Mouse (Mus musculus) limb, embryonic 12.5 days (tissue): ENCODE measurements around the gene Inf2. TPM values are rescaled to one million over a fixed set of nuclear protein-coding genes. Genes with fewer than 3 reads are reported as not detected.
A peak's percentile ranks its signal among the peaks of the same experiment; 100 is the strongest.

Experiments used
- ATAC-seq: fragments of 200-750 bp; cut with Nextera tagmentation; 2 replicates; pipeline ENCODE4 v1.8.0; 2017; ENCODE audit warnings: low read depth, moderate TSS enrichment; ENCODE audit not compliant: insufficient number of reproducible peaks, insufficient read depth, low FRiP score, low TSS enrichment
- H3K27ac ChIP-seq: fragments of 300-500 bp; sonication (generic); 2 replicates; pipeline ENCODE4 v1.5.1; 2016; ENCODE audit warnings: mild to moderate bottlenecking, moderate library complexity
- H3K27me3 ChIP-seq: fragments of 300-500 bp; sonication (generic); 2 replicates; pipeline ENCODE4 v1.6.1; 2016; ENCODE audit warnings: mild to moderate bottlenecking, moderate library complexity
- H3K36me3 ChIP-seq: fragments of 300-500 bp; sonication (generic); 2 replicates; pipeline ENCODE4 v1.6.1; 2016; ENCODE audit warnings: mild to moderate bottlenecking, moderate library complexity
- H3K4me1 ChIP-seq: fragments of 300-500 bp; sonication (generic); replicated peaks from 2 replicates; pipeline ENCODE4 v1.6.1; 2016
- H3K4me2 ChIP-seq: fragments of 300-500 bp; sonication (generic); 2 replicates; pipeline ENCODE4 v1.6.1; 2016; ENCODE audit warnings: mild to moderate bottlenecking, moderate library complexity
- H3K4me3 ChIP-seq: fragments of 300-500 bp; sonication (generic); replicated peaks from 2 replicates; pipeline ENCODE4 v1.5.1; 2016; ENCODE audit warnings: mild to moderate bottlenecking
- H3K9ac ChIP-seq: fragments of 300-500 bp; sonication (generic); replicated peaks from 2 replicates; pipeline ENCODE4 v1.6.1; 2016; ENCODE audit warnings: mild to moderate bottlenecking, moderate library complexity
- H3K9me3 ChIP-seq: fragments of 300-500 bp; sonication (generic); 2 replicates; pipeline ENCODE4 v1.6.1; 2016; ENCODE audit warnings: mild to moderate bottlenecking, moderate library complexity
- WGBS: fragments of 180-500 bp; shearing (Covaris S2); methylation state at CpG from one replicate; pipeline ENCODE4 v1.1.7; 2016; 5-methylcytosine and 5-hydroxymethylcytosine counted together
- polyA plus RNA-seq: library from polyadenylated mRNA; unstranded; fragments of >200 nt; fragmentation: Nextera tagmentation; extraction: Ambion mirVana; gene quantifications from 2 replicates; pipeline ENCODE4 v1.2.1, GENCODE M21; 2016

Gene Inf2
- polyA plus RNA-seq, 1 experiment from 2014 or later = 2.0 TPM

GRCm38 (mm10) chr12:112644855-112645506, 56.4 kb downstream of the Inf2 start:
- H3K9me3 ChIP-seq = no peaks in the 10 kb centered on the region
- peak overlapping the region; percentile 89 for H3K27ac ChIP-seq
- WGBS = under 1% methylated on average over 75 of the region's 75 CpGs
- peaks cover 20% of the 10 kb centered on the region for H3K4me1 ChIP-seq
- H3K36me3 ChIP-seq = peaks cover 31% of the 10 kb centered on the region
- no peaks in the 10 kb centered on the region for H3K27me3 ChIP-seq
- peak overlapping the region; percentile 83 for H3K9ac ChIP-seq
- ATAC-seq = peak; percentile 28; the same call in 1 of the 2 replicates
- peak overlapping the region; percentile 76 for H3K4me2 ChIP-seq
- peak overlapping the region; percentile 79 for H3K4me3 ChIP-seq

DNA sequence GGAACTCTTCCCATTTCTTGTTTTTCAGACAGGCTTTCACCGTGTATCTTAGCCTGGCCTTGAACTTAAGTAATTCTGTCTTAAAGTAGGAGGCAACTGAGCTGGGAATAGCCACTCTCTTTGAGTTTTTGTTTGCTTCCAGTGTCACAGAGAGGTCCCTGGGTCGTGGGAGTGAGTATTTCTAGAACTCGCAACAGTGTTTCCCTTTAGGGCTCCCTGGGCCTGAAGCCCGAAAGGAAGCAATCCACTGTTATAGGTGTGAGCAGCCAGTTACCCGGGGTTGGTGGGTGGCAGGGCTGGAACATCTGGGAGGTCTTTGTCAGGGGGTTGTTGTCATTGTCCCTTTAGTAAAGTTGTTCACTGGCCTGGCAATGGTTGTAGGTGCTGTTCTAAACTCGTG, 57.6 kb downstream of the Inf2 start:
- Histone ChIP-seq H3K36me3 (peaks cover 42% of the 10 kb centered on the region), H3K9ac (peak overlapping the region; percentile 83), H3K9me3 (no peaks in the 10 kb centered on the region), H3K27me3 (no peaks in the 10 kb centered on the region), H3K27ac (no peak overlapping the region), H3K4me2 (peak overlapping the region; percentile 76), H3K4me3 (peak overlapping the region; percentile 79), H3K4me1 (peaks cover 20% of the 10 kb centered on the region)
- no peak for ATAC-seq
- 53% methylated on average over 6 of the region's 6 CpGs for WGBS

DNA sequence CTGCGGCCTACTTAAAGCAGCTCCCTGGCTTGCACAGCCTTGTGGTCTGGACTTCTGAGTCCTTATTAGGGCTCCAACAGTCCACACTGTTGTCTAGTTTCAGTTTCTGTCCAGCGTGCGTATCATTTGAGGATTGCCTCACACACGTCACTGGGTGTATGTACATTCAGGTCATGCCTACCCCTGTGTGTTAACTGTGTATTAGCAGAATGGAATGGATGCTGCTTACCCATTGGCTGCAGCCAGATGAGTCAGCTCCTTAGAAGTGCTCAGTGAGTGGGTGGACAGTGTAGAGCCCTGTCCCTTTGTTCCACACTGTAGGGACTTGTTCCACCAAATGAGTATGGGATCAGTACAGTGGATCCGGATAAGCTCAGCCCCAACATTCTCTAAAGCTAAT, 59.5 kb downstream of the Inf2 start:
- no peak overlapping the region for H3K9ac ChIP-seq
- peaks cover 62% of the 10 kb centered on the region for H3K36me3 ChIP-seq
- no peak overlapping the region for H3K4me2 ChIP-seq
- 93% methylated on average over 5 of the region's 5 CpGs for WGBS
- H3K9me3 ChIP-seq = no peaks in the 10 kb centered on the region
- ATAC-seq = no peak
- no peak overlapping the region for H3K4me3 ChIP-seq
- H3K27me3 ChIP-seq = no peaks in the 10 kb centered on the region
- H3K27ac ChIP-seq = no peak overlapping the region
- H3K4me1 ChIP-seq = peaks cover 20% of the 10 kb centered on the region

GRCm38 (mm10) chr12:112651778-112652439, 63.3 kb downstream of the Inf2 start:
- ATAC-seq = no peak
- 84% methylated on average over 5 of the region's 5 CpGs for WGBS
- Histone ChIP-seq H3K4me1 (peaks cover 6% of the 10 kb centered on the region), H3K4me2 (no peak overlapping the region), H3K36me3 (peaks cover 99% of the 10 kb centered on the region), H3K9me3 (no peaks in the 10 kb centered on the region), H3K27ac (no peak overlapping the region), H3K9ac (no peak overlapping the region), H3K4me3 (no peak overlapping the region), H3K27me3 (no peaks in the 10 kb centered on the region)

DNA sequence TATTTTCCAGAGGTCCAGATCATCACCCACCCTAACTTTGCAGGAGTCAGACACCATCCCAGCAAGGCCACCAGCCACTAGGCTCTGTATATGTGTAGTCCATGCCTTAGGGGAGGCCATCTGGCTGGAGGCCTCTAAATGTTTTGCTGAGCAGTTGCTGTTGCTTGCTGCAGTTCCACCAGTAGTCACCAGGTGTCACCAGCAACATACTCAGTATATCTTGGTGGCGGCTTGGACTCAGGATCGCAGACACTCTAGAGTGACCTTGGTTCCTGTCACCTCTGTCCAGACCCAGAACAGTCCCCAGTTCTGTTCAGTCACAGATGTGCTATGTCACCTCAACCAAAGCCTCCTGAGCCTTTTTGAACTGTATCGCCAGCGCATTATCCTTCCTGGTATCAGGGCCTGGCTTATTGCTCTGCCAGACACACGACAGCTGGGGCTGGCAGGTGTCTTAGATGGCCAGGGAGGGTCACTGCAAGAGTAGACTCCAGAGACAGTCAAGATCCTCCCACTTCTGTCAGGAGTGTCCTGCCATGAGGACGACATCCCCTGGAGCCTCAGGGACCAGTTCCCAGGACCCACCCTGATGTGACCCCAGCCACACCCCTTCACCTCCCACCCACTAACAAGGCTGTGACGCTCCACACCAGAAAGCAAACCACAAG, 64.7 kb downstream of the Inf2 start:
- Histone ChIP-seq H3K4me3 (no peak overlapping the region), H3K9me3 (no peaks in the 10 kb centered on the region), H3K4me2 (no peak overlapping the region), H3K9ac (no peak overlapping the region), H3K4me1 (peaks cover 6% of the 10 kb centered on the region), H3K27ac (no peak overlapping the region), H3K36me3 (peaks cover 100% of the 10 kb centered on the region), H3K27me3 (no peaks in the 10 kb centered on the region)
- no peak for ATAC-seq
- 64% methylated on average over 7 of the region's 7 CpGs for WGBS

- no peaks in the 10 kb centered on the region for H3K9me3 ChIP-seq
- ATAC-seq = no peak
- H3K4me2 ChIP-seq = no peak overlapping the region
- H3K4me3 ChIP-seq = no peak overlapping the region
- no peak overlapping the region for H3K9ac ChIP-seq
- H3K36me3 ChIP-seq = peaks cover 100% of the 10 kb centered on the region
- H3K27ac ChIP-seq = no peak overlapping the region
- WGBS = 86% methylated on average over 5 of the region's 5 CpGs
- H3K27me3 ChIP-seq = no peaks in the 10 kb centered on the region
- H3K4me1 ChIP-seq = peaks cover 6% of the 10 kb centered on the region
Observed at GRCm38 (mm10) chr12:112654076-112654475, 65.5 kb downstream of the Inf2 start.

DNA sequence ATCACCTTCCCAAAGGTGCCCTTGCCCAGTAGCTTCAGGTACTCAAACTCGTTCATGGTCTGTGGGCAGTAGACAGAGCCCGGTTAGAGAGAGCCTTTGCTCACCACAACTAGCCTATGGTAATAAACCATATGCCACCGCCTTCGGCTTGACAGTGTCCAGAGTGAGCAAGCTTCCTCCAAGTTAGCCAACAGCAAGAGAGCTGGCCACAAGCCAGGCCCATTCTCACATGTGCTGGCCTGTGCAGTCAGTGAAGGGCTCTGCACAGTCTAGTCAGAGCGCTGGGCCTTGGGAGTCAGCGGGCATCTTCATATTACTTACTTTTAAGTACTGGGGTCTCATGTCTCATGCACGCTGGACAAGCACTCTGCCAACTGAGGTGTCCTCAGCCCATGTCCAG, 70.0 kb downstream of the Inf2 start:
- peaks cover 99% of the 10 kb centered on the region for H3K36me3 ChIP-seq
- H3K4me1 ChIP-seq = peaks cover 42% of the 10 kb centered on the region
- H3K4me2 ChIP-seq = no peak overlapping the region
- H3K9me3 ChIP-seq = no peaks in the 10 kb centered on the region
- no peaks in the 10 kb centered on the region for H3K27me3 ChIP-seq
- WGBS = 92% methylated on average over 7 of the region's 7 CpGs
- H3K4me3 ChIP-seq = no peak overlapping the region
- no peak overlapping the region for H3K27ac ChIP-seq
- ATAC-seq = no peak
- no peak overlapping the region for H3K9ac ChIP-seq

- Histone ChIP-seq H3K9me3 (no peaks in the 10 kb centered on the region), H3K27me3 (no peaks in the 10 kb centered on the region), H3K36me3 (peaks cover 99% of the 10 kb centered on the region), H3K4me2 (no peak overlapping the region), H3K27ac (no peak overlapping the region), H3K4me3 (no peak overlapping the region), H3K9ac (no peak overlapping the region), H3K4me1 (peaks cover 46% of the 10 kb centered on the region)
- WGBS = 93% methylated on average over 6 of the region's 6 CpGs
- ATAC-seq = no peak
Observed at GRCm38 (mm10) chr12:112659109-112659508, 70.5 kb downstream of the Inf2 start.

DNA sequence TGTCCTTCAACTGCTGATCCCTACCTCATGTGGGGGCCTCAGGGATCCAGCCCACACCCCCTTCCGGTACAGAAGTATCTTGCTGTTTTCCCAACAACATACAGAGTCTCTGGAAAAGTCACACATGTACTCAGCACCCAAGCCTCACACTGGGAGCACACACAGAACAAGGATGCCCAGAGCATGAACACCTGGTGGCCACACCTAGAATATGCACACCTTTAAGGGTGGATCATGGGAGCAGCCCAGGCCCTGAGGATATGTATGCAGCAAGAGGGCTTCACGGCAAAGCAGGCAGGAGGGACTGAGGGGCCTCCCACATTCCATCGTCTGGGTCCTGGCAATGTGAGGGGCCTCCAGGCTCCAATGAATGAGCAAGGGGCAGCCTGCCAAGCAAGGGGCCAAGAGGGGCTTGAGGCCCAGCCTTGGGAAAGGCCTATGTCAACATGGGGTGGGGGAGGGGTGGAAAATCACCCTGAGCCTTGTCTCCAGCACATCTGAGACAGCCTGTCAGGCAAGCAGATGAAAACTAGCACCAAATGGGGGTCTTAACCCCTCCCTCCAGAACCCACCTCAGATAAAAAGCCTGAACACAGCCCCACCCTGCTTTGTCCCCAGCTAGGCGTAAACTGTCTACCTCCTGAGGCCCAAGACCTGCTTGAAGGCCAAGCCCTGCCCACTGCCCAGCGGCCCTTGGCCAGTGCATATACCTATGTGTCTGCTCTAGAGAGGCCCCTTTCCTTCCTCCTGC, 72.2 kb downstream of the Inf2 start:
- ATAC-seq = peak; percentile 59
- H3K27me3 ChIP-seq = no peaks in the 10 kb centered on the region
- H3K36me3 ChIP-seq = peaks cover 99% of the 10 kb centered on the region
- no peak overlapping the region for H3K4me3 ChIP-seq
- 43% methylated on average over 5 of the region's 5 CpGs for WGBS
- peak overlapping the region; percentile 21 for H3K4me2 ChIP-seq
- H3K27ac ChIP-seq = peak overlapping the region; percentile 79
- peaks cover 56% of the 10 kb centered on the region for H3K4me1 ChIP-seq
- no peak overlapping the region; the same call in 1 of the 2 replicates for H3K9ac ChIP-seq
- H3K9me3 ChIP-seq = no peaks in the 10 kb centered on the region

DNA sequence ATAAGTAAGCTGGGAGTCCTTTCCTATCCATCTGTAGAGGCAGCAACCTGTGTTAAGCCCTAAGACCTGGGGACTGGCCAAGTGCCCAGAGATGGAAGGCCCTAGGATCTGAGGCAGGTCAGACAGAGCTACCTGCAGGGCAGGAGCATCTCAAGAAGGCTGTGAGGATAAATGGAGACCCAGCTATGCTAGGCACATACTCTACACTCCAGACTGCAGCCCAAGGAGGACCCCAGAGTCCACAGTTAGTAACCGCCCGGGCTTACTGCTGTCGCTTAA, 72.7 kb downstream of the Inf2 start:
- no peak for ATAC-seq
- peaks cover 61% of the 10 kb centered on the region for H3K4me1 ChIP-seq
- H3K27ac ChIP-seq = peak overlapping the region; percentile 79
- H3K9me3 ChIP-seq = no peaks in the 10 kb centered on the region
- H3K36me3 ChIP-seq = peaks cover 99% of the 10 kb centered on the region
- H3K4me2 ChIP-seq = peak overlapping the region; percentile 21; the same call in 1 of the 2 replicates
- no peak overlapping the region for H3K4me3 ChIP-seq
- 89% methylated on average over 3 of the region's 3 CpGs for WGBS
- no peaks in the 10 kb centered on the region for H3K27me3 ChIP-seq
- no peak overlapping the region; the same call in 1 of the 2 replicates for H3K9ac ChIP-seq

GRCm38 (mm10) chr12:112661851-112662250, 73.3 kb downstream of the Inf2 start:
- H3K9ac ChIP-seq = no peak overlapping the region
- no peaks in the 10 kb centered on the region for H3K27me3 ChIP-seq
- peaks cover 63% of the 10 kb centered on the region for H3K4me1 ChIP-seq
- peak overlapping the region; percentile 79 for H3K27ac ChIP-seq
- H3K9me3 ChIP-seq = no peaks in the 10 kb centered on the region
- WGBS = 85% methylated on average over 9 of the region's 9 CpGs
- ATAC-seq = no peak
- no peak overlapping the region for H3K4me3 ChIP-seq
- peaks cover 99% of the 10 kb centered on the region for H3K36me3 ChIP-seq
- H3K4me2 ChIP-seq = no peak overlapping the region
